Mouse (Mus musculus) limb, embryonic 14.5 days (tissue): ENCODE measurements around the gene Metrnl. TPM values are rescaled to one million over a fixed set of nuclear protein-coding genes. Genes with fewer than 3 reads are reported as not detected.

Source experiments
- ATAC-seq: fragments of 200-750 bp; cut with Nextera tagmentation; 2 replicates; pipeline ENCODE4 v1.8.0; 2017; ENCODE audit warnings: low read depth, moderate number of reproducible peaks, moderate TSS enrichment; ENCODE audit not compliant: low FRiP score
- DNase-seq: peaks from one replicate; pipeline ENCODE4 v3.0.0-alpha.2; 2015; ENCODE audit warnings: low spot score
- H3K27ac ChIP-seq: fragments of 300-500 bp; sonication (generic); replicated peaks from 2 replicates; pipeline ENCODE4 v1.5.1; 2014; ENCODE audit warnings: low read depth, mild to moderate bottlenecking, low read length, moderate library complexity, mixed read lengths
- H3K27me3 ChIP-seq: fragments of 300-500 bp; sonication (generic); 2 replicates; pipeline ENCODE4 v1.6.1; 2014; ENCODE audit warnings: low read length, mixed read lengths; ENCODE audit not compliant: control insufficient read depth, insufficient read depth
- H3K36me3 ChIP-seq: fragments of 300-500 bp; sonication (generic); 2 replicates; pipeline ENCODE4 v1.6.1; 2014; ENCODE audit warnings: mild to moderate bottlenecking, low read length, moderate library complexity, mixed read lengths; ENCODE audit not compliant: control insufficient read depth, insufficient read depth
- H3K4me1 ChIP-seq: fragments of 300-500 bp; sonication (generic); 2 replicates; pipeline ENCODE4 v1.6.1; 2014; ENCODE audit warnings: antibody characterized with exemption, low read length, mixed read lengths; ENCODE audit not compliant: control insufficient read depth, insufficient read depth
- H3K4me2 ChIP-seq: fragments of 300-500 bp; sonication (generic); replicated peaks from 2 replicates; pipeline ENCODE4 v1.6.1; 2014; ENCODE audit warnings: low read depth, mild to moderate bottlenecking, low read length, moderate library complexity; ENCODE audit not compliant: severe bottlenecking
- H3K4me3 ChIP-seq: fragments of 300-500 bp; sonication (generic); replicated peaks from 2 replicates; pipeline ENCODE4 v1.5.1; 2014; ENCODE audit warnings: low read length
- H3K9ac ChIP-seq: fragments of 300-500 bp; sonication (generic); 2 replicates; pipeline ENCODE4 v1.6.1; 2014; ENCODE audit warnings: mild to moderate bottlenecking, low read depth, low read length, moderate library complexity; ENCODE audit not compliant: severe bottlenecking
- H3K9me3 ChIP-seq: fragments of 300-500 bp; sonication (generic); 2 replicates; pipeline ENCODE4 v1.6.1; 2016; ENCODE audit warnings: low read length; ENCODE audit not compliant: control insufficient read depth
- POLR2A ChIP-seq: fragments of 200-500 bp; IDR thresholded peaks from 2 replicates; pipeline ENCODE4 v1.8.0; 2012; ENCODE audit warnings: inconsistent platforms, mild to moderate bottlenecking, moderate library complexity, borderline replicate concordance; ENCODE audit not compliant: insufficient read depth, insufficient read length; ENCODE audit errors: extremely low read depth
- WGBS: fragments of 180-500 bp; shearing (Covaris S2); extraction: QIAGEN DNeasy Blood & Tissue Kit; methylation state at CpG from one replicate; pipeline ENCODE4 v1.1.7; 2014; 5-methylcytosine and 5-hydroxymethylcytosine counted together
- polyA plus RNA-seq, 2 experiments: library from polyadenylated mRNA; depleted of rRNA in 1 of 2; stranded (reverse) in 1 of 2; unstranded in 1 of 2; fragments of >200 nt; fragmentation: Nextera tagmentation in 1 of 2; extraction: Ambion mirVana in 1 of 2; gene quantifications; 2 replicates each; pipeline versions ENCODE4 v1.2.1 to v1.2.3; 2012 to 2014

The Metrnl gene
- polyA plus RNA-seq, 2 experiments = 33.0 to 47.9 TPM

GRCm38 (mm10) chr11:121734184-121734583 is 32.8 kb downstream of the Metrnl start:
- no peak overlapping the region for H3K4me2 ChIP-seq
- peaks cover 6% of the 10 kb centered on the region for H3K4me1 ChIP-seq
- no peaks in the 10 kb centered on the region for H3K27me3 ChIP-seq
- no peaks in the 10 kb centered on the region for H3K9me3 ChIP-seq
- no peak overlapping the region for H3K27ac ChIP-seq
- no peaks in the 10 kb centered on the region for H3K36me3 ChIP-seq
- WGBS = 57% methylated on average over 1 of the region's 1 CpGs
- DNase-seq = no peak
- no peak for TF ChIP-seq POLR2A
- no peak for ATAC-seq
- H3K4me3 ChIP-seq = no peak overlapping the region
- H3K9ac ChIP-seq = no peak overlapping the region

GRCm38 (mm10) chr11:121734892-121735291 is 33.5 kb downstream of the Metrnl start:
- Histone ChIP-seq H3K27ac (no peak overlapping the region), H3K9me3 (no peaks in the 10 kb centered on the region), H3K4me3 (no peak overlapping the region), H3K36me3 (no peaks in the 10 kb centered on the region), H3K4me2 (no peak overlapping the region), H3K4me1 (peaks cover 6% of the 10 kb centered on the region), H3K9ac (no peak overlapping the region), H3K27me3 (no peaks in the 10 kb centered on the region)
- no peak for ATAC-seq
- TF ChIP-seq POLR2A = no peak
- no peak for DNase-seq
- WGBS = 12% methylated on average over 1 of the region's 1 CpGs

GRCm38 (mm10) chr11:121738616-121739015 is 37.3 kb downstream of the Metrnl start:
- DNase-seq = no peak
- H3K9me3 ChIP-seq = no peaks in the 10 kb centered on the region
- no peak overlapping the region for H3K9ac ChIP-seq
- no peak overlapping the region for H3K27ac ChIP-seq
- H3K27me3 ChIP-seq = no peaks in the 10 kb centered on the region
- H3K4me3 ChIP-seq = no peak overlapping the region
- no peak for TF ChIP-seq POLR2A
- H3K4me1 ChIP-seq = peaks cover 14% of the 10 kb centered on the region
- 37% methylated on average over 3 of the region's 3 CpGs for WGBS
- H3K4me2 ChIP-seq = no peak overlapping the region
- H3K36me3 ChIP-seq = no peaks in the 10 kb centered on the region
- no peak for ATAC-seq

GRCm38 (mm10) chr11:121740906-121741305 is 39.6 kb downstream of the Metrnl start:
- Histone ChIP-seq H3K27ac (peak overlapping the region; percentile 58; the same call in 1 of the 2 replicates), H3K27me3 (no peaks in the 10 kb centered on the region), H3K36me3 (no peaks in the 10 kb centered on the region), H3K9ac (no peak overlapping the region), H3K4me3 (no peak overlapping the region), H3K9me3 (no peaks in the 10 kb centered on the region), H3K4me2 (no peak overlapping the region), H3K4me1 (peaks cover 11% of the 10 kb centered on the region)
- TF ChIP-seq POLR2A = no peak
- ATAC-seq (no peak), DNase-seq (no peak)
- 31% methylated on average over 1 of the region's 1 CpGs for WGBS

- Histone ChIP-seq H3K27ac (peak overlapping the region; percentile 58; the same call in 1 of the 2 replicates), H3K9me3 (no peaks in the 10 kb centered on the region), H3K36me3 (no peaks in the 10 kb centered on the region), H3K27me3 (no peaks in the 10 kb centered on the region), H3K4me2 (no peak overlapping the region), H3K9ac (no peak overlapping the region), H3K4me3 (no peak overlapping the region), H3K4me1 (peaks cover 11% of the 10 kb centered on the region)
- DNase-seq (peak; percentile 42), ATAC-seq (peak; percentile 30; the same call in 1 of the 2 replicates)
- 21% methylated on average over 1 of the region's 1 CpGs for WGBS
- no peak for TF ChIP-seq POLR2A
These were observed 40.1 kb downstream of the Metrnl start for GRCm38 (mm10) chr11:121741433-121741832.

- Histone ChIP-seq H3K4me3 (no peak overlapping the region), H3K27me3 (no peaks in the 10 kb centered on the region), H3K4me2 (no peak overlapping the region), H3K36me3 (no peaks in the 10 kb centered on the region), H3K4me1 (peaks cover 11% of the 10 kb centered on the region), H3K27ac (no peak overlapping the region), H3K9me3 (no peaks in the 10 kb centered on the region), H3K9ac (no peak overlapping the region)
- no peak for ATAC-seq
- no peak for DNase-seq
- WGBS = 78% methylated on average over 1 of the region's 1 CpGs
- no peak for TF ChIP-seq POLR2A
These were observed 41.8 kb downstream of the Metrnl start for GRCm38 (mm10) chr11:121743113-121743512.
